Mouse (Mus musculus): ENCODE data around the gene Clec18a. TPM values are rescaled to one million over a fixed set of nuclear protein-coding genes. Genes with fewer than 3 reads are reported as not detected.

Gene Clec18a
- polyA plus RNA-seq, 1 experiment from 2014 or later, result not detected

Small RNA genes lying within 50 kb of the gene (microRNA-seq; reads per million reads assigned to microRNA genes)
- gene Gm24103 (not detected), gene Mir3473d (not detected)

Other genes with a start within 250 kb of the Clec18a start
- 61.5 and 67.4 TPM in 2 replicates for gene Cog4, start 245.8 kb downstream of the Clec18a start, polyA plus RNA-seq (2014; fragmentation: Nextera tagmentation; extraction: Ambion mirVana)
- gene Sf3b3, start 245.6 kb downstream of the Clec18a start, polyA plus RNA-seq (2014; fragmentation: Nextera tagmentation; extraction: Ambion mirVana), result 148 TPM in 2 replicates
- gene Fuk, start 189.9 kb downstream of the Clec18a start, polyA plus RNA-seq (2014; fragmentation: Nextera tagmentation; extraction: Ambion mirVana), result 8.2 and 9.0 TPM in 2 replicates
- 11.0 and 11.6 TPM in 2 replicates for gene St3gal2, start 172.5 kb downstream of the Clec18a start, polyA plus RNA-seq (2014; fragmentation: Nextera tagmentation; extraction: Ambion mirVana)
- gene Ddx19a, start 94.6 kb downstream of the Clec18a start, polyA plus RNA-seq (2014; fragmentation: Nextera tagmentation; extraction: Ambion mirVana), result 18.4 and 18.8 TPM in 2 replicates
- 6.2 and 7.7 TPM in 2 replicates for gene Ddx19b, start 60.7 kb downstream of the Clec18a start, polyA plus RNA-seq (2014; fragmentation: Nextera tagmentation; extraction: Ambion mirVana)
- gene Aars, start 59.3 kb downstream of the Clec18a start, polyA plus RNA-seq (2014; fragmentation: Nextera tagmentation; extraction: Ambion mirVana), result 43.2 and 52.0 TPM in 2 replicates
- 13.2 and 13.8 TPM in 2 replicates for gene Exosc6, start 36.1 kb downstream of the Clec18a start, polyA plus RNA-seq (2014; fragmentation: Nextera tagmentation; extraction: Ambion mirVana)
- 7.5 and 8.6 TPM in 2 replicates for gene Pdpr, start 2.2 kb upstream of the Clec18a start, polyA plus RNA-seq (2014; fragmentation: Nextera tagmentation; extraction: Ambion mirVana)
- 89.4 and 97.6 TPM in 2 replicates for gene Glg1, start 166.8 kb upstream of the Clec18a start, polyA plus RNA-seq (2014; fragmentation: Nextera tagmentation; extraction: Ambion mirVana)
- 54.7 and 55.8 TPM in 2 replicates for gene Rfwd3, start 207.8 kb upstream of the Clec18a start, polyA plus RNA-seq (2014; fragmentation: Nextera tagmentation; extraction: Ambion mirVana)
- gene Mlkl, start 245.8 kb upstream of the Clec18a start, polyA plus RNA-seq (2014; fragmentation: Nextera tagmentation; extraction: Ambion mirVana), result 0.74 and 1.8 TPM in 2 replicates